Mouse (Mus musculus) liver, adult 2 months (tissue): Measurements from ENCODE around the gene Ano2.

Experiments used
- CTCF ChIP-seq: fragments of 200-500 bp; IDR thresholded peaks from 2 replicates; pipeline ENCODE4 v1.5.1; 2011; ENCODE audit warnings: low read depth, low read length, control low read depth
- POLR2A ChIP-seq: fragments of 200-500 bp; IDR thresholded peaks from 2 replicates; pipeline ENCODE4 v1.6.1; 2011; ENCODE audit warnings: low read length, control low read depth; ENCODE audit not compliant: insufficient read depth; ENCODE audit errors: extremely low read depth

DNA sequence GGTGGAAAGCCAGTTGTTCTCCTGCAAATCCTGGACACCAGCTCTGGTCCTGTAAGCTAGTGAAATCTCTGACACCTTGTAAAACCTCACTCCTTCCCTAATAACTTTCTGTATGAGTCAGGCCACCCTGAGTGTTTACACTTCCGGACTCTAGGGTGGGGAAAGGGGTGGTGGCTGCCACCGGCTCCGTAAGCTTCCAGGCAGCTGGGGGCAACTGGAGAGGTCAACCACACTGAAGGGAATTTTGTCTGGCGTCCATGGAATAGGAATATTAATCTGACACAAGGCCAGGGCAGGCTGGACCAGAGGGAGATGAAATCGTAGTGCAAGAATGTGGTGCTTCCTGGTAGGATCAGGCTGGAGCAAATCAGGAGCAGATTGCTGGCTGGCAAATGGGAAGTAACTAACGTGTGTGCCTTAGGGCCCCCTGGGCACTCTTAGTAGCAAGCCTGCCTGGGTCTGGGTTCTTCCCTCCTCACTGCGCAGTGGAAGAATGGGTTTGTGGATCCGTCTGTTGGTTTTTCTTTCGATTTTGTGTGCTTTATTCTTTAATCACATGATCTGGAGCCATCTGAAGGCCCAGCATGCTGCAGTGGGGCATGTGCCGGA, 57.2 kb downstream of the Ano2 start:
- TF ChIP-seq CTCF (no peak), POLR2A (no peak)
